Comparison of ENCODE assay signal across 13 mouse cellular contexts in genomic region chr4:48225604-48226003, GRCm38 (mm10). TPM values are rescaled to one million over a fixed set of nuclear protein-coding genes. Genes with fewer than 3 reads are reported as not detected.
DNase-seq lines count a peak whose midpoint lies in the region; ATAC-seq and TF ChIP-seq lines count a peak whose summit lies in the region.
"Had no signal": no experiment of that assay in that cellular context is flagged by ENCODE, and none has a peak within 500 bp of the region (broad histone marks: within the 10 kb centered on the region; RNA-seq: fewer than 3 reads in every experiment).

No protein-coding gene starts in this region.

- H3K4me2 ChIP-seq in liver, postnatal 0 days (ENCODE audit: low read depth, low read length) = no peak overlapping the region
- no peak overlapping the region for H3K4me2 ChIP-seq in stomach, embryonic 15.5 days
- H3K4me2 ChIP-seq: hindbrain, embryonic 14.5 days; lung, embryonic 15.5 days; midbrain, embryonic 11.5 days had no signal

- no peak for ATAC-seq in liver, postnatal 0 days
- no peak for ATAC-seq in stomach, embryonic 15.5 days (ENCODE audit: insufficient read depth, low FRiP score, low read depth)

- TF ChIP-seq CTCF in liver, adult 2 months (IDR thresholded peaks at IDR 0.05; ENCODE audit: low read depth, low read length) = no peak
- TF ChIP-seq CTCF in liver, postnatal 0 days (IDR thresholded peaks at IDR 0.05; ENCODE audit: low read depth) = no peak

- no peak overlapping the region for H3K4me3 ChIP-seq in liver, adult 2 months (ENCODE audit: insufficient read depth, low read depth, low read length)
- no peak overlapping the region for H3K4me3 ChIP-seq in liver, postnatal 0 days (ENCODE audit: low read depth, low read length)
- H3K4me3 ChIP-seq in ES-E14 (ENCODE audit: insufficient read depth in 1 of 2, low read depth in 1 of 2, low read length in 2 of 2, poor library complexity in 1 of 2, severe bottlenecking in 1 of 2) = no peak overlapping the region
- no peak overlapping the region for H3K4me3 ChIP-seq in stomach, embryonic 15.5 days (replicated peaks)
- H3K4me3 ChIP-seq: erythroblast, embryonic 14.5 days; lung, embryonic 15.5 days; myocyte had no signal

- intact Hi-C loops in left cerebral cortex, postnatal 36 days (cut with DNase I) = loop anchor here (2.0 kb wide), 1 partner anchor 155 kb away; no protein-coding TSS in a partner anchor

- 16% methylated on average over 3 of the region's 3 CpGs for WGBS in liver, adult 2 months
- 41% methylated on average over 3 of the region's 3 CpGs for WGBS in liver, postnatal 0 days (ENCODE audit: insufficient replicate concordance)
- WGBS in stomach, embryonic 15.5 days = 20% methylated on average over 3 of the region's 3 CpGs

- no peaks in the 10 kb centered on the region for H3K9me3 ChIP-seq in liver, postnatal 0 days (ENCODE audit: low read length)
- no peaks in the 10 kb centered on the region for H3K9me3 ChIP-seq in ES-E14 (ENCODE audit: control insufficient read depth, insufficient read depth, low read depth, low read length)
- no peaks in the 10 kb centered on the region for H3K9me3 ChIP-seq in stomach, embryonic 15.5 days
- H3K9me3 ChIP-seq: lung, embryonic 15.5 days had no signal

- in situ Hi-C loops in ES-E14 (cut with MboI; ENCODE audit: low sequenced_read_pairs in 2 of 2, unreplicated experiment in 2 of 2) = no loop called here

- no peak overlapping the region for H3K9ac ChIP-seq in liver, adult 2 months (ENCODE audit: low read depth, low read length)
- H3K9ac ChIP-seq in liver, postnatal 0 days (replicated peaks) = no peak overlapping the region
- H3K9ac ChIP-seq in ES-E14 (ENCODE audit: insufficient read depth, low read depth, low read length, poor library complexity, severe bottlenecking) = no peak overlapping the region
- no peak overlapping the region for H3K9ac ChIP-seq in stomach, embryonic 15.5 days
- H3K9ac ChIP-seq: forebrain, postnatal 0 days; hindbrain, embryonic 14.5 days; lung, embryonic 15.5 days had no signal

- peaks cover 2% of the 10 kb centered on the region; the same call in 1 of the 2 replicates for H3K36me3 ChIP-seq in liver, adult 2 months (ENCODE audit: control insufficient read depth, insufficient read depth, low read length)
- H3K36me3 ChIP-seq in liver, postnatal 0 days (replicated peaks; ENCODE audit: insufficient read depth, low read length) = no peaks in the 10 kb centered on the region
- no peaks in the 10 kb centered on the region for H3K36me3 ChIP-seq in ES-E14 (ENCODE audit: control insufficient read depth, insufficient read depth, low read length, poor library complexity, severe bottlenecking)
- H3K36me3 ChIP-seq in stomach, embryonic 15.5 days = no peaks in the 10 kb centered on the region
- H3K36me3 ChIP-seq: lung, embryonic 15.5 days had no signal

- TF ChIP-seq EP300 in liver, postnatal 0 days (IDR thresholded peaks at IDR 0.05; ENCODE audit: low read depth) = no peak

- DNase-seq in liver, adult 2 months (ENCODE audit: extremely low read depth, low read depth, low spot score) = peak; percentile 22
- no peak for DNase-seq in liver, postnatal 0 days
- DNase-seq in ES-E14 (ENCODE audit: low read depth, low spot score) = no peak
- peak; percentile 45 for DNase-seq in adrenal gland, postnatal 25 days
- DNase-seq in embryo, embryonic 9.5 days (ENCODE audit: extremely low spot score) = no peak
- DNase-seq in left cerebral cortex, postnatal 36 days (ENCODE audit: low spot score in 2 of 2) = no peak

- H3K79me2 ChIP-seq in liver, adult 2 months (ENCODE audit: control insufficient read depth, insufficient read depth, low read length) = peaks cover 7% of the 10 kb centered on the region; the same call in 1 of the 2 replicates

- H3K27ac ChIP-seq in liver, adult 2 months (replicated peaks; ENCODE audit: insufficient read depth, low read depth, low read length) = no peak overlapping the region
- H3K27ac ChIP-seq in liver, postnatal 0 days (ENCODE audit: low read depth) = no peak overlapping the region
- H3K27ac ChIP-seq in ES-E14 (ENCODE audit: insufficient read depth, low read depth, low read length, poor library complexity, severe bottlenecking) = no peak overlapping the region
- 0 out of 2 replicates have a peak overlapping the region, but pooled peaks have one; percentile 21 for H3K27ac ChIP-seq in stomach, embryonic 15.5 days
- H3K27ac ChIP-seq: hindbrain, embryonic 14.5 days; lung, embryonic 15.5 days had no signal

- H3K27me3 ChIP-seq in liver, adult 2 months (ENCODE audit: control insufficient read depth, insufficient read depth, low read length) = no peaks in the 10 kb centered on the region
- no peaks in the 10 kb centered on the region for H3K27me3 ChIP-seq in liver, postnatal 0 days (ENCODE audit: insufficient read depth, low read length)
- H3K27me3 ChIP-seq in stomach, embryonic 15.5 days (replicated peaks) = no peaks in the 10 kb centered on the region
- H3K27me3 ChIP-seq: lung, embryonic 15.5 days had no signal

- H3K4me1 ChIP-seq in liver, adult 2 months (ENCODE audit: control insufficient read depth, insufficient read depth, low read length) = no peaks in the 10 kb centered on the region; the same call in 1 of the 2 replicates
- no peaks in the 10 kb centered on the region for H3K4me1 ChIP-seq in liver, postnatal 0 days (ENCODE audit: insufficient read depth)
- H3K4me1 ChIP-seq in ES-E14 (ENCODE audit: control insufficient read depth in 2 of 2, insufficient read depth in 2 of 2, low read length in 2 of 2, poor library complexity in 1 of 2) = peaks cover 0 to 3% of the 10 kb centered on the region in 2 experiments; a peak in 1 of 4 replicates
- no peaks in the 10 kb centered on the region for H3K4me1 ChIP-seq in stomach, embryonic 15.5 days
- H3K4me1 ChIP-seq: lung, embryonic 15.5 days had no signal

- no peak for TF ChIP-seq POLR2A in liver, adult 2 months (IDR thresholded peaks at IDR 0.05; ENCODE audit: extremely low read depth, insufficient read depth, low read length)

TF ChIP-seq in ES-E14, 5 proteins besides CTCF, POLR2A, EP300 and RAD21:
- peak; percentile 81 for TF ChIP-seq MAFK (IDR thresholded peaks at IDR 0.05; ENCODE audit: insufficient read depth, low read depth, low read length)
- no peak for TF ChIP-seq CHD2 (IDR thresholded peaks at IDR 0.05; ENCODE audit: low read depth, low read length)

RNA-seq across cellular contexts. Expression of gene Erp44, which starts 53.8 kb away (rescaled TPM):
- total RNA-seq in liver, adult 2 months (2014; rRNA removed) = 50.9 and 56.6 TPM in 2 replicates
- polyA plus RNA-seq in liver, adult 2 months (2012; rRNA removed) = 21.1 and 22.3 TPM in 2 replicates
- 66.0 and 69.3 TPM in 2 replicates for polyA plus RNA-seq in liver, postnatal 0 days (2015; fragmentation: Nextera tagmentation; extraction: Ambion mirVana)
- total RNA-seq in ES-E14 (2012; rRNA removed) = 39.7 and 47.5 TPM in 2 replicates
- 53.1 and 63.1 TPM in 2 replicates for total RNA-seq in adrenal gland, postnatal 25 days (2021)
- 104 and 116 TPM in 2 replicates for polyA plus RNA-seq in stomach, embryonic 15.5 days (2015; fragmentation: Nextera tagmentation; extraction: Ambion mirVana)
- total RNA-seq in left cerebral cortex, postnatal 36 days (2021) = 10 to 100 TPM; 30.0 to 39.7 TPM

RNA-seq across cellular contexts. Expression of gene Invs, which starts 54.0 kb away (rescaled TPM):
- 9.7 and 9.9 TPM in 2 replicates for total RNA-seq in liver, adult 2 months (2014; rRNA removed)
- polyA plus RNA-seq in liver, adult 2 months (2012; rRNA removed) = 1.7 and 2.5 TPM in 2 replicates
- 1.2 and 1.3 TPM in 2 replicates for polyA plus RNA-seq in liver, postnatal 0 days (2015; fragmentation: Nextera tagmentation; extraction: Ambion mirVana)
- 3.6 and 3.8 TPM in 2 replicates for total RNA-seq in ES-E14 (2012; rRNA removed)
- total RNA-seq in adrenal gland, postnatal 25 days (2021) = 13.6 and 15.3 TPM in 2 replicates
- polyA plus RNA-seq in stomach, embryonic 15.5 days (2015; fragmentation: Nextera tagmentation; extraction: Ambion mirVana) = 9.5 and 10.1 TPM in 2 replicates
- total RNA-seq in left cerebral cortex, postnatal 36 days (2021) = 10 to 100 TPM; 12.7 to 14.5 TPM

Comparison
In these comparisons a context has a peak if more than half of its experiments do, and no peak if none do; other contexts are left out.
1. DNase-seq: peak in liver, adult 2 months (single experiment) and adrenal gland, postnatal 25 days (single experiment); none in liver, postnatal 0 days (single experiment), ES-E14 (single experiment), embryo, embryonic 9.5 days (single experiment) and left cerebral cortex, postnatal 36 days (0 of 2).